Mouse (Mus musculus): ENCODE measurements at regions not wholly inside any gene's neighbourhood (a gene's known extent, or its start where the extent isn't known, plus 50 kb on each side); places are given as distances from the start of the nearest gene placed in this dataset.

DNA sequence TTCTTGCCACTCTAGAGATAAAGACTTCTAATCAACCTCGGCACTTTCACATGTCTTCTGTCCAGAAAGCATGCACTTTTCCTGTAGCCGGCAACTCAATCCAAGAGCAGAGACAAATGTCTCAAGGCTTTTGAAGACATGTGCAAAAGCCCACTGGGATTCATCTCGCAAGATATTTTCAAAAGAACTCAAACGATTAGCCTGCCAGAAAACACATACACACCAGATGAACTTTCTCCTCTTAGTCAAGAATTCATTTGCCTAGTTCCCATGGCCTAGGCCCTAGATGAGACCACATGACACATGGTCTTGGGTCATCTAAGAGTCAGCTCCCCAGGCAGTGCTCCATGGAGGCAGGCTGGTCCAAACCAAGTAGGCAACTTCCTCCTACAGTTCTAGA is 293.8 kb upstream of the Tnp1 start:
- H3K4me1 ChIP-seq (replicated peaks; ENCODE audit: insufficient read depth, low read length): 0 out of 2 replicates have a peak, but pooled peaks cover 4% of the 10 kb centered on the region
- no peak overlapping the region for H3K9ac ChIP-seq (ENCODE audit: low read depth, low read length)
- no peak for DNase-seq (ENCODE audit: low spot score)
- H3K27ac ChIP-seq: no peak overlapping the region
- H3K4me3 ChIP-seq (replicated peaks; ENCODE audit: low read depth, low read length): no peak overlapping the region
- no peak for TF ChIP-seq CTCF (IDR thresholded peaks at IDR 0.05; ENCODE audit: low read depth)
- no peak for ATAC-seq (replicated peaks; ENCODE audit: low FRiP score, low read depth)
- H3K4me2 ChIP-seq (ENCODE audit: low read length): no peak overlapping the region
- WGBS: 70% methylated on average over 4 of the region's 4 CpGs
- no peaks in the 10 kb centered on the region for H3K36me3 ChIP-seq (ENCODE audit: insufficient read depth, low read length)
- no peaks in the 10 kb centered on the region for H3K9me3 ChIP-seq (replicated peaks; ENCODE audit: low read length)
- H3K27me3 ChIP-seq (ENCODE audit: insufficient read depth, low read length): no peaks in the 10 kb centered on the region

DNA sequence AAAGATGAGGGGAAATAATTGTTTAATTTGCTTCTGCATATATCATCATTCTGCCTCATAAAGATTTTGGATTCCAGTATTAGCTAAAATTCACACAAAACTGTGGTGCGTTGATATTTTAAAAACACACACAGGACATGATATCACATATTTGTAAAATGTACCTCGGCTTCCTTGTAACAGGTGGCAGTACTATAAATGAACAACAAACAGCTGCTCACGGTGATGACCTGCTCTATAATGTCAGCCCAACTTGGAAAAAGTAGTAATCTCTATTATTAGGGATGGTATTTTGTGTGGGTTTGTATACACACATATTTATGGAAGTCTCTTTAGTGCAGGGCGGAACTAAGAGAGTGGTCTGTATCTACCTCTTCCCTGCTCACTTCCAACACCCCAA is 292.7 kb upstream of the Tnp1 start:
- WGBS: 93% methylated on average over 4 of the region's 4 CpGs

DNA sequence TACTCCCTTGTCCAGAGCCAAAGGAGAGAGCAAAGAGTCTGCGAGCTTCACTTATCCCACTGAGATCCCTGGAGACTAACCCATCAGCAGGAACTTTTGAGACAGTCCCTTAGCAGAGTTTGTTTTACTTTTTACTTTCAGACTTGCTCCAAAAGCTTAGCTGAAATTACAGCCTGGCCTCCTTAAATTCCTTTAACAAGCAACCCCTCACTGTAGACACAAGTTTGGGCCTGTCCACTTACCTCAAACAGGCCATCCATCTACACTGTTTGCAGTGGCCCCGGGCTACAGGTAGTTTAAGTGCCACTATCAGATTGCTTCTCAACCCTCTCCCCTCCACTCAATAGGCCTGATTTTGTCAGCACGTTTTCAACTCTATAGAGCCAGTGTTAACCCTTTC is 291.5 kb upstream of the Tnp1 start:
- H3K4me2 ChIP-seq (ENCODE audit: low read length): no peak overlapping the region
- ATAC-seq (replicated peaks; ENCODE audit: low FRiP score, low read depth) (no peak), DNase-seq (ENCODE audit: low spot score) (peak; percentile 84)
- no peak overlapping the region for H3K9ac ChIP-seq (ENCODE audit: low read depth, low read length)
- H3K27me3 ChIP-seq (ENCODE audit: insufficient read depth, low read length): no peaks in the 10 kb centered on the region
- H3K9me3 ChIP-seq (replicated peaks; ENCODE audit: low read length): no peaks in the 10 kb centered on the region
- H3K4me3 ChIP-seq (replicated peaks; ENCODE audit: low read depth, low read length): no peak overlapping the region
- WGBS: 13% methylated on average over 3 of the region's 3 CpGs
- TF ChIP-seq CTCF (IDR thresholded peaks at IDR 0.05; ENCODE audit: low read depth): no peak
- H3K27ac ChIP-seq: no peak overlapping the region
- no peaks in the 10 kb centered on the region for H3K36me3 ChIP-seq (ENCODE audit: insufficient read depth, low read length)
- H3K4me1 ChIP-seq (replicated peaks; ENCODE audit: insufficient read depth, low read length): 0 out of 2 replicates have a peak, but pooled peaks cover 4% of the 10 kb centered on the region

More for the DNA sequence above, 292.7 kb upstream of the Tnp1 start:
- Histone ChIP-seq H3K36me3 (ENCODE audit: insufficient read depth, low read length) (no peaks in the 10 kb centered on the region), H3K4me1 (replicated peaks; ENCODE audit: insufficient read depth, low read length) (0 out of 2 replicates have a peak, but pooled peaks cover 4% of the 10 kb centered on the region), H3K4me2 (ENCODE audit: low read length) (no peak overlapping the region), H3K4me3 (replicated peaks; ENCODE audit: low read depth, low read length) (no peak overlapping the region), H3K9me3 (replicated peaks; ENCODE audit: low read length) (no peaks in the 10 kb centered on the region), H3K27me3 (ENCODE audit: insufficient read depth, low read length) (no peaks in the 10 kb centered on the region), H3K27ac (no peak overlapping the region), H3K9ac (ENCODE audit: low read depth, low read length) (no peak overlapping the region)
- no peak for TF ChIP-seq CTCF (IDR thresholded peaks at IDR 0.05; ENCODE audit: low read depth)
- no peak for DNase-seq (ENCODE audit: low spot score)
- no peak for ATAC-seq (replicated peaks; ENCODE audit: low FRiP score, low read depth)

DNA sequence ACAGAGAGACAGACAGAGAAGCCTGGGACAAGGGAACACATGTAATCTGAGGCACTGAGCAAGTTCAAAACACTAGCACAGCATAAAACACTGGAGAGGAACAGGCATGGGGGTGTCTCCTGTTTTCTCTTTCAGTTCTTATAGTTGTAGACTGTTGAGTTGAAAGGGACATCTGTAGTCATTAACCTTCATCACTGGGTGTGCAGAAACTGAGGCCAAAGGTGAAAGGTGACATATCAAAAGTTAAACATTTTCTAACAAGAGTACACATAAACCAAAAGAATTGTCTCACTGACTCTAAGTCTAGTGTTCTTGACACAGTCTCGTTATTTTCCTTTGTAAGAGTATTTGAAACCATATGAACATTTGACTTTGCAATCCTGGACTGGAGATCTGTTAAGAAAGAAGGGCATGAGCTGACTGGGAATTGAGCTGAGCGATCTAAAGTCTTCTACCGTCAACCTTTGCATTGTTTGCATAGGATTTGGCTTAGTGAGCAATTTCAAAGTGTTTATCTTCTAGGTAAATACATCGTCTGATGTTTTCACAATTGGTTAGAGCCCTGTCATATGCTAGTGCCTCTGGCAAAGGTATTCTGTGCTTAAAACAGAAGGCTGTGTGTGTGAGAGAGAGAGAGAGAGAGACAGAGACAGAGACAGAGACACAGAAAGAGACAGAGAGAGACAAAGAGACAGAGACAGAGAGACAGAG is 284.4 kb upstream of the Tnp1 start:
- no peak overlapping the region for H3K4me2 ChIP-seq (ENCODE audit: low read length)
- no peaks in the 10 kb centered on the region; the same call in 1 of the 2 replicates for H3K4me1 ChIP-seq (replicated peaks; ENCODE audit: insufficient read depth, low read length)
- no peak overlapping the region for H3K27ac ChIP-seq
- ATAC-seq (replicated peaks; ENCODE audit: low FRiP score, low read depth) (no peak), DNase-seq (ENCODE audit: low spot score) (no peak)
- TF ChIP-seq CTCF (IDR thresholded peaks at IDR 0.05; ENCODE audit: low read depth): no peak
- H3K9ac ChIP-seq (ENCODE audit: low read depth, low read length): no peak overlapping the region
- H3K27me3 ChIP-seq (ENCODE audit: insufficient read depth, low read length): no peaks in the 10 kb centered on the region
- H3K9me3 ChIP-seq (replicated peaks; ENCODE audit: low read length): no peaks in the 10 kb centered on the region
- 55% methylated on average over 4 of the region's 4 CpGs for WGBS
- no peaks in the 10 kb centered on the region for H3K36me3 ChIP-seq (ENCODE audit: insufficient read depth, low read length)
- no peak overlapping the region for H3K4me3 ChIP-seq (replicated peaks; ENCODE audit: low read depth, low read length)

DNA sequence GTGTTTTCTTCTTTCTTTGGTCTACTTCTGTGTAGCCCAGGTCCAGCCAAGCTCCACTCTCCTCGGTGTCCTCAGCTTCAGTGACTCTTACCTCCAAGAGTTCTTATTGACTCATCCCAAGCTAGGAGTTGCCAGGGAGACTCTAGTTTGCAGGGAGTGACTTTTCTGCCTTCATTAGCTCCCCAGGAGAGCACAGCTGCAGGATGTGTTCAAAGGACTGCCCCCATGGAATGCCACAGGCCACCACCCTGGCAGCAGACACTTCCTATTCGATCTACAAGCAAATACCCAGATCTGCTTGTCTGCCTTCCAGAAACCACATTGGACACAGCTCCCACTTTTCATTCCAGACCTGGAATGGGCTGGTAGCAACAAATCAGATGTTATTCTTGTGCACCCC is 269.6 kb upstream of the Tnp1 start:
- Histone ChIP-seq H3K4me2 (ENCODE audit: low read length) (no peak overlapping the region), H3K36me3 (ENCODE audit: insufficient read depth, low read length) (no peaks in the 10 kb centered on the region), H3K27ac (no peak overlapping the region), H3K4me1 (replicated peaks; ENCODE audit: insufficient read depth, low read length) (no peaks in the 10 kb centered on the region), H3K9ac (ENCODE audit: low read depth, low read length) (no peak overlapping the region), H3K4me3 (replicated peaks; ENCODE audit: low read depth, low read length) (no peak overlapping the region), H3K27me3 (ENCODE audit: insufficient read depth, low read length) (no peaks in the 10 kb centered on the region), H3K9me3 (replicated peaks; ENCODE audit: low read length) (no peaks in the 10 kb centered on the region; the same call in 1 of the 2 replicates)
- no peak for TF ChIP-seq CTCF (IDR thresholded peaks at IDR 0.05; ENCODE audit: low read depth)
- 84% methylated on average over 2 of the region's 2 CpGs for WGBS
- no peak for DNase-seq (ENCODE audit: low spot score)
- ATAC-seq (replicated peaks; ENCODE audit: low FRiP score, low read depth): no peak

DNA sequence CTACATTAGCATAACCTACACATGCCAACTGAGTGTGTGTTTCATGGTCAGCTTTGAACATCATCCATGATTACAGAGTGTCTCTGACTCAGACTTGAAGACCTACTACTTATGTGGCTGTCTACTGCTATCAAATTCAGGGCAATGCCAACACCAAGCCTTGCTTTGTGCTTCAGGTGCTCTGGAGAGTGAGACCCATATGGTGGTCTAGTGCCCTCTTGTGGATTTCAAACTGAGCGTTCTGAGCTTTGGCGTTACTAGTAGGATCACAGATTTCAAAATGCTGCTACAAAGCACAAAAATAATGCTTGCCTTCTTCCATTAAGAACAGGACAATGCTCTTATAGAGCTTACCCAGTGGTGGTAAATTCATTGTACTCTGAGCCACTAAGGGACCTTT is 258.8 kb upstream of the Tnp1 start:
- H3K9me3 ChIP-seq (replicated peaks; ENCODE audit: low read length): no peaks in the 10 kb centered on the region
- no peak overlapping the region for H3K4me3 ChIP-seq (replicated peaks; ENCODE audit: low read depth, low read length)
- H3K4me2 ChIP-seq (ENCODE audit: low read length): no peak overlapping the region
- TF ChIP-seq CTCF (IDR thresholded peaks at IDR 0.05; ENCODE audit: low read depth): peak; percentile 79
- no peaks in the 10 kb centered on the region for H3K4me1 ChIP-seq (replicated peaks; ENCODE audit: insufficient read depth, low read length)
- H3K27ac ChIP-seq: no peak overlapping the region
- H3K27me3 ChIP-seq (ENCODE audit: insufficient read depth, low read length): no peaks in the 10 kb centered on the region
- ATAC-seq (replicated peaks; ENCODE audit: low FRiP score, low read depth) (no peak), DNase-seq (ENCODE audit: low spot score) (peak; percentile 68)
- H3K9ac ChIP-seq (ENCODE audit: low read depth, low read length): no peak overlapping the region
- WGBS: 40% methylated on average over 2 of the region's 2 CpGs
- no peaks in the 10 kb centered on the region for H3K36me3 ChIP-seq (ENCODE audit: insufficient read depth, low read length)
